Mouse (Mus musculus) thymus, postnatal 25 days (tissue): Measurements from ENCODE around the gene Nfkbid.
"Not testable (repeated sequence)": the region's sequence is repeated elsewhere in the genome, so short reads cannot be mapped to it uniquely, and the experiment has no call there.

Source experiments
- DNase-seq: peaks from one replicate; pipeline ENCODE4 v3.0.0; 2022

Gene Nfkbid

GRCm38 (mm10) chr7:30474999-30475398, 53.5 kb downstream of the Nfkbid start:
- no peak for DNase-seq

GRCm38 (mm10) chr7:30476136-30476535, 54.6 kb downstream of the Nfkbid start:
- DNase-seq = not testable (repeated sequence)

GRCm38 (mm10) chr7:30477415-30478381, 56.2 kb downstream of the Nfkbid start:
- DNase-seq = no peak
